Mouse (Mus musculus) hindbrain, embryonic 13.5 days (tissue): ENCODE data around the gene Tor4a. TPM values are rescaled to one million over a fixed set of nuclear protein-coding genes. Genes with fewer than 3 reads are reported as not detected.

ENCODE experiments used
- ATAC-seq: fragments of 200-750 bp; cut with Nextera tagmentation; 2 replicates; pipeline ENCODE4 v1.8.0; 2017; ENCODE audit warnings: moderate TSS enrichment; ENCODE audit not compliant: low FRiP score
- H3K27ac ChIP-seq: fragments of 300-500 bp; sonication (generic); 2 replicates; pipeline ENCODE4 v1.5.1; 2015; ENCODE audit warnings: inconsistent platforms, mild to moderate bottlenecking, moderate library complexity
- H3K27me3 ChIP-seq: fragments of 300-500 bp; sonication (generic); 2 replicates; pipeline ENCODE4 v1.6.1; 2015; ENCODE audit warnings: mild to moderate bottlenecking, inconsistent platforms
- H3K36me3 ChIP-seq: fragments of 300-500 bp; sonication (generic); 2 replicates; pipeline ENCODE4 v1.6.1; 2015; ENCODE audit warnings: mild to moderate bottlenecking, inconsistent platforms
- H3K4me1 ChIP-seq: fragments of 300-500 bp; sonication (generic); replicated peaks from 2 replicates; pipeline ENCODE4 v1.6.1; 2015; ENCODE audit warnings: inconsistent platforms
- H3K4me2 ChIP-seq: fragments of 300-500 bp; sonication (generic); 2 replicates; pipeline ENCODE4 v1.6.1; 2015; ENCODE audit warnings: inconsistent platforms, mild to moderate bottlenecking, moderate library complexity
- H3K4me3 ChIP-seq: fragments of 300-500 bp; sonication (generic); 2 replicates; pipeline ENCODE4 v1.5.1; 2015; ENCODE audit warnings: mild to moderate bottlenecking, inconsistent platforms
- H3K9ac ChIP-seq: fragments of 300-500 bp; sonication (generic); 2 replicates; pipeline ENCODE4 v1.6.1; 2015; ENCODE audit warnings: mild to moderate bottlenecking, inconsistent platforms
- H3K9me3 ChIP-seq: fragments of 300-500 bp; sonication (generic); 2 replicates; pipeline ENCODE4 v1.6.1; 2016; ENCODE audit warnings: inconsistent platforms
- WGBS: fragments of 180-500 bp; shearing (Covaris S2); methylation state at CpG from one replicate; pipeline ENCODE4 v1.1.7; 2015; 5-methylcytosine and 5-hydroxymethylcytosine counted together
- polyA plus RNA-seq: library from polyadenylated mRNA; unstranded; fragments of >200 nt; fragmentation: Nextera tagmentation; extraction: Ambion mirVana; gene quantifications from 2 replicates; pipeline ENCODE4 v1.2.1, GENCODE M21; 2015

Gene Tor4a
- polyA plus RNA-seq, 1 experiment from 2014 or later, result 1.9 TPM

DNA sequence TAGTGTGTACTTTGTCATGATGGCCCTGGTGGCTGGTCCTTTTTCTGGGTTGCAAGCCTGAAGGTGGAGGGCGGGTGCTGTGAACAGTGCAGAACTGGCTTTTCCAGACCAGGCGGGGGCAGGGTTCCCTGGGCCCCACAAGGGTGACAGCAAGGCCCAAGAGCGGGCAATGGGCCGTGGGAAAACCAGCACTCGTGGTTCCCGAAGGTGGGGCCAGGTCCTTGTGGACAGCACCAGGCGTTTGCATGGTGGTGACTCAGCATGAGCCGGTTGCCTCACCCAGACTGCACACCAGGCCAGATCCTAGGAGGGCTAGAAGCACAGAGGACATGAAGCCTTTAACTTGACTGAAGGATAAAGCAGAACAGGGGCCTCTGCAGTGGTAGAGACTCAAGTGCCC is 24.1 kb downstream of the Tor4a start:
- 76% methylated on average over 8 of the region's 8 CpGs for WGBS
- ATAC-seq, result no peak

DNA sequence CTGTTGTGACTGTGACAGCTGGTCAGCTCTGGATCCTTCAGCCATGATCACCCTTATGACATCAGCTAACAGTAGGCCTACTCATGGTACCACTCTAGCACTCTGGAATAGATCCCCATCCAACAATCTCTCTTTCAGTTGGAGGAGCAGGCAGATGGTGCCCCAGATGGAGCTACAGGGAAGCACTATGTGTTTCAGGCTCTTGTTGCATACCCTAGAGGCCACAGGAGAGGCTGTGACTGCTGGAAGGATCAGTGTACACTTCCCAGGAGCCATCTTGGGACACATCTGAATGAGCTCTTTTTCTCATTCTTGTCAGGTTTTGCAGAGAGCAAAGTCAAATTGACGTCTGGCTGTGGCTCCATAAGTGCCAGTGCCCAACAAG is 24.9 kb downstream of the Tor4a start:
- WGBS, result 41% methylated on average over 1 of the region's 1 CpGs
- H3K9ac ChIP-seq, result no peak overlapping the region
- no peak overlapping the region for H3K4me2 ChIP-seq
- no peaks in the 10 kb centered on the region for H3K9me3 ChIP-seq
- H3K4me3 ChIP-seq, result no peak overlapping the region
- no peaks in the 10 kb centered on the region for H3K27me3 ChIP-seq
- H3K4me1 ChIP-seq, result peaks cover 67% of the 10 kb centered on the region
- H3K27ac ChIP-seq, result no peak overlapping the region
- no peak for ATAC-seq
- no peaks in the 10 kb centered on the region for H3K36me3 ChIP-seq

More for the DNA sequence above, 24.1 kb downstream of the Tor4a start:
- Histone ChIP-seq H3K27me3 (no peaks in the 10 kb centered on the region), H3K4me1 (peaks cover 71% of the 10 kb centered on the region), H3K9me3 (no peaks in the 10 kb centered on the region), H3K36me3 (no peaks in the 10 kb centered on the region), H3K27ac (no peak overlapping the region), H3K9ac (no peak overlapping the region), H3K4me2 (no peak overlapping the region), H3K4me3 (no peak overlapping the region)

DNA sequence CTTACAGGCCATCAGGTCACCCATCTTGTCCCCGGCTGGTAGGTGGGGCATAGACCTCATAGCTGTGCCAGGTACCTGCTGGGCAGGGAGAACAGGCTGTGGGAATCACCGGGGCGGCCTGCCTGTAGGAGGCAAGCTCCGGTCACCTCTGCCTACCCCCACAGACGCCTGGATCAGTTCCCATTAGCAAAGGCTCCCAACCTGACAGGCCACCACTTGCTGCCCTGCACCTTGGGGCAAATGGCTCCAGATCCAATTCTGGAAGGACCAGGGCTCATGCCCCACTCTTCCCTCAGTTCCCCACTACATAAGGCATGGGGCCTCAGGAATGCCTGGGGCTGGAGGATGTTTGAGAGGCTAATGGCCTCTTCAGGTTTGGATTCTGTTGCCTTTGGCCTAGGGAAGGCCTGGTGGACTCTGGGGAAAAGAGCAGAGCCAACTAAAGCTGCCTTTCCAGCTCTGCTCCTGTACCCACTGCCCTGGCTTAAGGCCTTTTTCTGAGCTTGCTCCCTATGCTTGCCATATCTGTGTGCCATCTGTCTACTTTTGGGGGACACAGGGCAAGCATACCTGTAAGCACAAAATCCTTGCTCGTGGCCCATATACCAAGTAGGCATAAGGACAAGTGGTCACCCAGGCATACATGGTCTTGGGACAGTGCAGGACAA is 25.5 kb downstream of the Tor4a start:
- no peak for ATAC-seq
- Histone ChIP-seq H3K27ac (no peak overlapping the region; the same call in 1 of the 2 replicates), H3K9ac (no peak overlapping the region), H3K9me3 (no peaks in the 10 kb centered on the region), H3K4me3 (no peak overlapping the region), H3K27me3 (no peaks in the 10 kb centered on the region), H3K36me3 (no peaks in the 10 kb centered on the region), H3K4me2 (no peak overlapping the region), H3K4me1 (peaks cover 62% of the 10 kb centered on the region)
- 88% methylated on average over 6 of the region's 6 CpGs for WGBS

GRCm38 (mm10) chr2:25170326-25171100 is 26.2 kb downstream of the Tor4a start:
- Histone ChIP-seq H3K9ac (no peak overlapping the region), H3K4me1 (peaks cover 56% of the 10 kb centered on the region), H3K4me3 (no peak overlapping the region), H3K36me3 (no peaks in the 10 kb centered on the region), H3K9me3 (no peaks in the 10 kb centered on the region), H3K27ac (peak overlapping the region; percentile 13; the same call in 1 of the 2 replicates), H3K27me3 (no peaks in the 10 kb centered on the region), H3K4me2 (no peak overlapping the region)
- no peak for ATAC-seq
- 68% methylated on average over 10 of the region's 10 CpGs for WGBS

- Histone ChIP-seq H3K4me1 (peaks cover 51% of the 10 kb centered on the region), H3K4me2 (no peak overlapping the region), H3K4me3 (no peak overlapping the region), H3K27me3 (no peaks in the 10 kb centered on the region), H3K36me3 (no peaks in the 10 kb centered on the region), H3K9me3 (no peaks in the 10 kb centered on the region), H3K9ac (no peak overlapping the region), H3K27ac (no peak overlapping the region)
- ATAC-seq, result no peak
- WGBS, result 4% methylated on average over 5 of the region's 5 CpGs
Observed at GRCm38 (mm10) chr2:25169778-25170177, 26.9 kb downstream of the Tor4a start.

DNA sequence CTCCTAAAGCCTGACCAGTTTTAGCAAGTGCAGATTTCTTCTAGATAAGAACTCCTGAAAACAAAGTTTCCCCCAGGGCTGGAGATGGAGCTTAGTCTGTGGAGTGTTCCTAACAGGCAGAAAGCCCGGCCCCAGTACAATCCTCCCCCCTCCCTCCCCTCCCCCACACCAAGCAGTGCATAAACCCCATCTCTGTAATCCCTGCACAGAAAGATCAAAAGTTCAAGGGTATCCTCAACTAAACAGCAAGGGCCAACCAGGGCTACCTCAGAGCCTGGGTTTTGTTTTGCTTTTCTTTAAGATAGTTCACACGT is 28.1 kb downstream of the Tor4a start:
- Histone ChIP-seq H3K4me2 (peak overlapping the region; percentile 74), H3K27me3 (no peaks in the 10 kb centered on the region), H3K9me3 (no peaks in the 10 kb centered on the region), H3K9ac (peak overlapping the region; percentile 70), H3K4me1 (peaks cover 55% of the 10 kb centered on the region), H3K27ac (peak overlapping the region; percentile 74), H3K36me3 (no peaks in the 10 kb centered on the region), H3K4me3 (peak overlapping the region; percentile 49)
- 9% methylated on average over 2 of the region's 2 CpGs for WGBS
- no peak for ATAC-seq

DNA sequence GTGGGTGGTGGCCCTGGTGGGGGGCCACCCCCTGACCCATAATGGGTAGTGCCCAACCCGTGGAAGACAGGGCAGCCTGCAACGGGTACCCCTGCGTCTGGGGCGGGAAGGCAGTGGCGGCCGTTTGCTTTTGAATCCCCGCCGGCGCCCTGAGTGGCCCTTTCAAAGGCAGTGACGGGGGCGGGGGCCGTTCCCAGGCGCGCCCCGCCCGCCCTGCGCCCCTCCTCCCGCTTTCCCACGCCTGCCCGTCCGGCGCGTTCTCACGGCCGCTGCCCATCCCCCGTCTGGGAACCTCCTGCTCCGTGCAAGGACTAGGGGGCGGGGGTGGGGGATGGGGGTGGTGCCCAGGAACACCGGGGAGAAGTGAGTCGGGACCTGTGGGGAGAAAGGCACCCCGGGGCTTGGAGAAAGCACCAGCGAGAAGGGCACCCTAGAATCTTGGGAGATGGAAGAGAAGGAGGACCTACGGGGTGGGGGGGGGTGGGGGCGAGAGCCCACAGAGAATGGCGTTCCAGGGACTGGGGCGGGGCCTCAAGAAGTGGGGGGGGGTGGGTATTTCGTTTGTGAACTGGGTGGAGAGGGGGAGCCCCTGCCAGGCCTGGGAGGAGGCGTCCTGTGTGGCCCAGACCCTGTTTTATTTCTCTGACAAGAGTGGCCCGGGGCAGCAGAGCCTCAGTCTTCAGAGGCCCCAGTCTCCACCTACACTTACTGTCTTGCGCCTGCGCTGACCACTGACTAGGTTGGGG is 28.6 kb downstream of the Tor4a start:
- peak overlapping the region; percentile 74 for H3K4me2 ChIP-seq
- ATAC-seq, result peak; percentile 76
- H3K9ac ChIP-seq, result peak overlapping the region; percentile 70
- H3K4me3 ChIP-seq, result peak overlapping the region; percentile 49
- H3K27me3 ChIP-seq, result no peaks in the 10 kb centered on the region
- H3K36me3 ChIP-seq, result no peaks in the 10 kb centered on the region
- no peaks in the 10 kb centered on the region for H3K9me3 ChIP-seq
- WGBS, result under 1% methylated on average over 34 of the region's 41 CpGs
- H3K4me1 ChIP-seq, result peaks cover 61% of the 10 kb centered on the region
- peak overlapping the region; percentile 74 for H3K27ac ChIP-seq

DNA sequence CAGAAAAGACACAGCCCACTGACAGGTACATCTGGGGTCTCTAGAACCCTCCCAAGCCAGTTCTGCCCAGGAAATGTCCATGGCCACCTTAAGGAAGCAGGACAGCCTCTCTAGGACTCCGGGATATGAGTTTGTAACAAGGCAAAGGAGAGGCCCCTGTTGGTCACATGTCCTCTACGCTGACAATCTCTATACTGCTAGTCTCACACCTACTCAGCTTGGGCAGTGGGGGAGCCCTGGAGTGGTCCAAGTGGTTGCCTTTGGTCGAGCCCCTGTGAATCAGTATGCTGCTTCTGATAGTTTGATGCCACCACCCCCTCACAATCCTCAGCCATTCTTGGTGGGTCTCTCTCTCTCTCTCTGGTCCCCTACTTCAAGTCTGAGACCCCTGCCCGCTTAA is 29.2 kb downstream of the Tor4a start:
- no peaks in the 10 kb centered on the region for H3K36me3 ChIP-seq
- peak overlapping the region; percentile 70 for H3K9ac ChIP-seq
- peak; percentile 61 for ATAC-seq
- no peaks in the 10 kb centered on the region for H3K9me3 ChIP-seq
- H3K27me3 ChIP-seq, result no peaks in the 10 kb centered on the region
- peaks cover 59% of the 10 kb centered on the region for H3K4me1 ChIP-seq
- 11% methylated on average over 4 of the region's 4 CpGs for WGBS
- H3K4me2 ChIP-seq, result peak overlapping the region; percentile 74
- peak overlapping the region; percentile 49 for H3K4me3 ChIP-seq
- peak overlapping the region; percentile 74 for H3K27ac ChIP-seq

GRCm38 (mm10) chr2:25157655-25158054 is 39.0 kb downstream of the Tor4a start:
- Histone ChIP-seq H3K4me1 (no peaks in the 10 kb centered on the region), H3K27me3 (no peaks in the 10 kb centered on the region), H3K36me3 (no peaks in the 10 kb centered on the region), H3K9ac (no peak overlapping the region), H3K4me3 (no peak overlapping the region), H3K9me3 (no peaks in the 10 kb centered on the region), H3K27ac (no peak overlapping the region), H3K4me2 (no peak overlapping the region)
- ATAC-seq, result no peak
- 55% methylated on average over 2 of the region's 2 CpGs for WGBS

GRCm38 (mm10) chr2:25156990-25157389 is 39.7 kb downstream of the Tor4a start:
- Histone ChIP-seq H3K27me3 (no peaks in the 10 kb centered on the region), H3K9ac (no peak overlapping the region), H3K9me3 (no peaks in the 10 kb centered on the region), H3K4me1 (no peaks in the 10 kb centered on the region), H3K36me3 (no peaks in the 10 kb centered on the region), H3K27ac (no peak overlapping the region), H3K4me3 (no peak overlapping the region), H3K4me2 (no peak overlapping the region)
- no peak for ATAC-seq
- WGBS, result 43% methylated on average over 2 of the region's 2 CpGs

DNA sequence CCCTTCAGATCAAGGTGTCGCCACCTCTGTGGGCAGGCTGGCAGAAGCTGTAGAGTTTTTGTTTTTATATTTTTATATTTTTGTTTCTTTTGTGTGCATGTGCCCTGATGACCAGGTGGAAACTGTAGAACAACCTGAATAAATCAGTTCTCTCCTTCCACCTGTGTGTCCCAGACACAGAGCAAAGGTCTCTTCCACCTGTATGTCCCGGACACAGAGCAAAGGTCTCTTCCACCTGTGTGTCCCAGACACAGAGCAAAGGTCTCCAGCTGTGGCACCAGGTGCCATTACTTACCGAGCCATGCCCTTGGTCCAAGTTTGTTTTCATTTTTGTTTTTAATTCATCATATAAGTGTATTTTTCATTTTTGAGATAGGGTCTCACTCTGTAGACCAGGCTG is 40.5 kb downstream of the Tor4a start:
- ATAC-seq, result no peak
- Histone ChIP-seq H3K9me3 (no peaks in the 10 kb centered on the region), H3K27me3 (no peaks in the 10 kb centered on the region), H3K9ac (no peak overlapping the region), H3K4me3 (no peak overlapping the region), H3K36me3 (no peaks in the 10 kb centered on the region), H3K4me1 (no peaks in the 10 kb centered on the region), H3K4me2 (no peak overlapping the region), H3K27ac (no peak overlapping the region)
- WGBS, result 89% methylated on average over 3 of the region's 3 CpGs

- Histone ChIP-seq H3K27me3 (no peaks in the 10 kb centered on the region), H3K4me3 (no peak overlapping the region), H3K9me3 (no peaks in the 10 kb centered on the region), H3K27ac (no peak overlapping the region), H3K36me3 (no peaks in the 10 kb centered on the region), H3K4me2 (no peak overlapping the region), H3K4me1 (no peaks in the 10 kb centered on the region), H3K9ac (no peak overlapping the region)
- ATAC-seq, result no peak
- whole genome bisulfite sequencing, result 75% methylated on average over 4 of the region's 4 CpGs
Observed at GRCm38 (mm10) chr2:25151280-25151956, 45.3 kb downstream of the Tor4a start.
